Mouse (Mus musculus): ENCODE data around the gene Slc5a9.

DNA sequence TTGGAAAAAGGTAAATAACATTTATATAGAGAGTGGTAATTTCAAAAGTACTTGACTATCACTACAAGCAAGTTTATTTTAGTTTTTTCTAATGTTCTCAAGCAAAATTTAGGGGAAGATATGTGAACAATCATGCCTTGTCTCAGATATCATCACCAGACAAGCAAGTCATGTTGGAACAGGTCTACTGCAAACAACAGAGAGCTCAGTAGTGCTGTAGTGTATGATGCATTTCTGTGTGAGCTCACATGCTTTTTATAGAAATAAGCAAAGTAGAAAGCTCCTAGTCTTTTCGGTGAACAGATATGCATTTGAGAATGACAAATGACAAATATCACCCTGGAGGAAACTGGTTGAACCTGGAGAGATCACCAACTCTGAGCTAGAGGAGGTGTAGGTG lies 16.4 kb upstream of the Slc5a9 start, which contains the start of gene Skint8:
- TF ChIP-seq CTCF (IDR thresholded peaks at IDR 0.05) = no peak
- TF ChIP-seq EP300 (IDR thresholded peaks at IDR 0.05) = no peak
